Mouse (Mus musculus) MEL (cell line): ENCODE measurements around the gene Sftpd.

Experiments
- MAFK ChIP-seq: IDR thresholded peaks from 2 replicates; pipeline ENCODE4 v1.6.1; 2011; ENCODE audit warnings: low read depth, mild to moderate bottlenecking, low read length, improper control_type of control experiment, borderline replicate concordance
- MAX ChIP-seq: IDR thresholded peaks from 2 replicates; pipeline ENCODE4 v1.6.1; 2011; ENCODE audit warnings: low read length, improper control_type of control experiment
- POLR2A ChIP-seq, 2 experiments: IDR thresholded peaks; 2 replicates each; pipeline ENCODE4 v1.6.1; 2011 to 2012; ENCODE audit warnings: low read length in 2 of 2, mild to moderate bottlenecking in 2 of 2, control low read depth in 1 of 2, improper control_type of control experiment in 1 of 2, low read depth in 1 of 2, moderate library complexity in 1 of 2; ENCODE audit not compliant: control insufficient read depth in 1 of 2, insufficient read depth in 1 of 2, poor library complexity in 1 of 2
- TCF12 ChIP-seq: IDR thresholded peaks from 2 replicates; pipeline ENCODE4 v1.6.1; 2014; ENCODE audit warnings: low read depth, mild to moderate bottlenecking, inconsistent platforms, low read length, improper control_type of control experiment, moderate library complexity
- USF2 ChIP-seq, 2 experiments: IDR thresholded peaks; 2 replicates each; pipeline ENCODE4 v1.6.1; 2011 to 2012; ENCODE audit warnings: improper control_type of control experiment in 2 of 2, low read length in 2 of 2, borderline replicate concordance in 1 of 2, inconsistent platforms in 1 of 2, low read depth in 1 of 2, mild to moderate bottlenecking in 1 of 2; ENCODE audit not compliant: insufficient read depth in 1 of 2

- TF ChIP-seq POLR2A (IDR thresholded peaks at IDR 0.05; ENCODE audit: control insufficient read depth in 1 of 2, insufficient read depth in 1 of 2, low read depth in 1 of 2, low read length in 2 of 2, poor library complexity in 1 of 2) = no peak
- TF ChIP-seq TCF12 = no peak
- no peak for TF ChIP-seq USF2 (IDR thresholded peaks at IDR 0.05; ENCODE audit: borderline replicate concordance in 1 of 2, insufficient read depth in 1 of 2, low read depth in 1 of 2, low read length in 2 of 2)
- no peak for TF ChIP-seq MAFK
- no peak for TF ChIP-seq MAX
Measured at GRCm38 (mm10) chr14:41168567-41168966, 16.4 kb downstream of the Sftpd start.
